Mouse (Mus musculus): ENCODE measurements at regions not wholly inside any gene's neighbourhood (a gene's known extent, or its start where the extent isn't known, plus 50 kb on each side); places are given as distances from the start of the nearest gene placed in this dataset.

DNA sequence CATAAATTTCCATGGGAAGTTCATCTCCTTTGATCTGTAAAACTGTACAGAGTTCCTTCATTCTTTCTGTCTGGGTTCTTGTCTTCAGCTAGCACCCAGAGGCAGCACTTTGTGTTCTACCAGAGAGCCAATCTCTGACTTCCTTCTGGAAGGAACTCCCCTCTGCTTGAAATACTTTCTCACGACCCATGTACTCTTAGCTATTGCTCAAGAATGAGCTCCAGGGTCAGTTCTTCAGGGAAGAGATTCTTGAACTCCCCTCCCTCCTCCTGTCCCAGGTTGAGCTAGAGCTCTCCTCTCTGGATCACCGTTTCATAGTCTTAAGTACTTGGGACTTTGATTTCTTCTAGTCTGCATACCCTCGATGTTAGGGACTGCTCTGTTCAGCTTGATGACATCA lies 311.8 kb downstream of the Foxo1 start:
- ATAC-seq (ENCODE audit: extremely low read depth, insufficient number of reproducible peaks, low FRiP score, poor library complexity, severe bottlenecking) = no peak

DNA sequence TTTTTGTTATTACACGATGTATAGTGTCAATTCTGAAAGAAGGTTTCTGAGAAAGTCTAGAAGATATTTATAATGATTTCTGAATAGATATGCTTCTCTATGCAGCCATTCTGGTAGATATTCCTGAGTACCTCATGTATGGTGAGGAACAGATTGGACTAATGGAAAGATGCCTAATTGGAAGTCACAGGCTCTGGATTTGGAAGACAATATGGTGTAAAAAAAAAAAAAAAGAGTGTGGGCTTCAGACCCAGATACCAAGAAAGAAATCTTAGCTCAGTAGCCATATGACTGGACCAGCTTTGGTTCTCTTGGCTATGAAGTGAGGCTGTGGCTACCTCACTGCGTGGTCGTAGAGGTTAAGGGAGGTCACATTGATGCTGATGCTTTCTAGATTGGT lies 311.0 kb downstream of the Foxo1 start:
- no peak for ATAC-seq (ENCODE audit: extremely low read depth, insufficient number of reproducible peaks, low FRiP score, poor library complexity, severe bottlenecking)

DNA sequence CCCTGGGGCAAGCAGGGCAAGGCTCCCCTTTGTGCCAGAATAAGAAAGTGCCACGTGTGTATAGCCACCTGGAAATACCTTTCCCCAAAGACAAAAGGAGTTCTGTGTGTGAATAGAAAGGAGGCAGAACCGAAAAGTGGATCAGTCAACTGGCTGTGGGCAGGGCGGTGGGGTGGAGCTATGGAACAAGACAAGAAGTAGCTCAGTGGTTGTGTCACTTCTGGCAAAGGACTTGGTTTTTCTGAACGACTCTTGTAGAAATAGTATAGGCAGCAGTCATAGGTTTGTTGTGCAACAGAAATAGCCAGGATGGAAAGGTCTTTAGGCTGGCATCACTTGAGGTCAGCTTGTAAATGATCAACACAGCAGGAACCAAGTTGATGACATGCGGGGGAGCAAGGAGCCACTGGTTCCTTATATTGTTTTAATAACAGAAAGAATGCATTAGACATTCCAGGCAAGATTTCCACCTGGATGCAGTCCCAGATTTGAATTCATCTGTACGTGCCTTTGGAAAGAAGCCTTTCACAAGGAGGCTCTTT lies 308.6 kb downstream of the Foxo1 start:
- ATAC-seq (ENCODE audit: extremely low read depth, insufficient number of reproducible peaks, low FRiP score, poor library complexity, severe bottlenecking) = no peak

- no peak for ATAC-seq (ENCODE audit: extremely low read depth, insufficient number of reproducible peaks, low FRiP score, poor library complexity, severe bottlenecking)
Measured at GRCm38 (mm10) chr3:52575237-52575798, 307.2 kb downstream of the Foxo1 start.

GRCm38 (mm10) chr3:52574341-52574740 lies 306.2 kb downstream of the Foxo1 start:
- no peak for ATAC-seq (ENCODE audit: extremely low read depth, insufficient number of reproducible peaks, low FRiP score, poor library complexity, severe bottlenecking)

GRCm38 (mm10) chr3:52573806-52574205 lies 305.7 kb downstream of the Foxo1 start:
- ATAC-seq (ENCODE audit: extremely low read depth, insufficient number of reproducible peaks, low FRiP score, poor library complexity, severe bottlenecking) = no peak

GRCm38 (mm10) chr3:52572514-52573485 lies 304.7 kb downstream of the Foxo1 start:
- peak; percentile 50 for ATAC-seq (ENCODE audit: extremely low read depth, insufficient number of reproducible peaks, low FRiP score, poor library complexity, severe bottlenecking)

- ATAC-seq (ENCODE audit: extremely low read depth, insufficient number of reproducible peaks, low FRiP score, poor library complexity, severe bottlenecking) = peak; percentile 65
Measured at GRCm38 (mm10) chr3:52567606-52568372, 299.7 kb downstream of the Foxo1 start.

DNA sequence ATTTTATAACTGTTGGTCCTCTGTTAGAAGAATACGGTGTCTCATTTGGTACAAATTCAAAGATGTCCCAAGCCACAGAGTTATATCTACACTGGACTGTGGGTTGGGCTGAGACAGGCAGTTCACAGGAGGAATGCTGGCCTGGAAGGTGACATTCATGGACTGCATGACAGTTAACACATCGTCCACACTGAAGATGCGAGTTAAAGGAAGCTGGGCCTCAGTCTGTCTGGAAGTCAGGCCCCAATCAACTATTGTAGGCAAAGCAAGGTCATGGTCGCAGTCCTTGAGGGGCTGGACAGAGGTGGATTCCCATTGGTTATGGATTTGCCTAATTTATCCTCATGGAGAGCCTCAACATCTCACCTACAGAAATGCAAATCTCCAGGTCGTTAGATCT lies 295.5 kb downstream of the Foxo1 start:
- no peak for ATAC-seq (ENCODE audit: extremely low read depth, insufficient number of reproducible peaks, low FRiP score, poor library complexity, severe bottlenecking)

DNA sequence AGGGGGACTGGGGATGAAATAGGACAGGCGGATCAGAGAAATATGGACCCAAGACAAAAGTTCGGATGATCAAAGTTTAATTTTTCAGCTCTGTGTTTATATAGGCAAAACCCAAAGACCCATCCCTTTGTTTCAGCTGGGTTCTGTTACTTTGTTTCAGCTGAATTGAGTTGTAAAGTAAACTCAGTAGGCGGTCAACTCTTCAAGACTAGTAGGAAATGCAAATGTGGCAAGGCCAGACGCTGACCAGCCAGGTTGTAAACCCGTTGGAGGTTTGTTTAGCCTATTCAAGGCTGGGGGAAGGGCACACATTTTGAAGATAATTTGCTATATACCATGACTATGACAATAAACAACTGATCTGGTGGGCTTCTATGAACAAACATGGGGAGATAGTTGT lies 294.7 kb downstream of the Foxo1 start:
- ATAC-seq (ENCODE audit: extremely low read depth, insufficient number of reproducible peaks, low FRiP score, poor library complexity, severe bottlenecking) = no peak

DNA sequence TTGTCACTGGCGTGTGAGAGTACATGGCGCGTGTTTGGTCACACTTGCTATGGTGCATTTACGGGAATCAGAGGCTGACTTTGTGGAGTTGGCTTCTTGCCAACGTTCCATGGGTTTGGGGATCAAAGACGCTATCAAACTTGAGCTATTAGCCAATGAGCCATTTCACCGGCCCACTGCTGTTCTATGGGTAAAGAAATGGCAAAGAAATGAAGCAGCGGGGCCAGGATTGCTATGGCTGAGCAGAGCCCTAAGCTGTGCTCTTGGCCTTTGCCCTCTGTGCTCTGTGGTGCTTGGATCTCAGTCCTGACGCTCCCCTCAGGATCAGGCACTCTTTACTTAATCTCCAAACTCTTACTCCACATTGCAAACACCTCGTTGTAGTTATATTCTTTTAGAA lies 291.3 kb downstream of the Foxo1 start:
- ATAC-seq (ENCODE audit: extremely low read depth, insufficient number of reproducible peaks, low FRiP score, poor library complexity, severe bottlenecking) = no peak

DNA sequence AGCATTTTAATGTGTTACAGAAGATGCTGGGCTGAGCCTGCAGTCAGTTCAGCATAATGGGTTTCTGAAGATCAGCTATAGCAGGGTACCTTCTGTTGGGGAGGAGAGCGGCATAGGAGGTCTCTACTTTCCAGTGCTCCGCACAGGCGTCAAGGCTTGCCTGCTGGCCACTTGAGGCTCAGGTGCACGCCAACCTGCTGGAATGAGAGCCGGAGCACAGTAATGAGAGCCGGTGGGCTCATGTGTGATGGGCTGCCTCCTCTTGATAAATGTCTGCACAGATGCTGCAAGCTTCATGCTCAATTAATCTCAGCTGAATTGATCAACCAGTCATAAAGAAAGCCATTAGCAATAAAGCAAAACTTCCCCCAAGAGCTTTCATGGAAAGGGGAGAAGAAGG lies 290.6 kb downstream of the Foxo1 start:
- no peak for ATAC-seq (ENCODE audit: extremely low read depth, insufficient number of reproducible peaks, low FRiP score, poor library complexity, severe bottlenecking)

- no peak for ATAC-seq (ENCODE audit: extremely low read depth, insufficient number of reproducible peaks, low FRiP score, poor library complexity, severe bottlenecking)
Measured at GRCm38 (mm10) chr3:52557296-52557695, 289.2 kb downstream of the Foxo1 start.

DNA sequence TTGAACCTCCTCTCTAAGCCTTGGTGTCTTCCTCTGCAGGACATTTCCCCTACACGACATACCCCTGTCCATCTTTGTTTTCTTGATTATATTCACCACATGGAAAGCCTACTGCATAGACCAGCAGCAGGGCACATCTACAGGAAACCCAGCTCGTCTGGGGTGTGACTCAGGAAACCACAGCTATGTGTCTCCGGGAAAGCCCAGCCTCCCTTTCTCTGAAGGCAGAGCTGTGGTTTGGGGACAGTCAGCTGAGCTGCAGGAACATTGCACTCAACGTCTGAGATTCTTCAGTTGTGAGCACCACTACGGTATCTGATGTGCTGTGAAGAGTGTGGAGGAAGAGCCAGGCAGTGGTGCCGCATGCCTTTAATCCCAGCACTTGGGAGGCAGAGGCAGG lies 286.9 kb downstream of the Foxo1 start:
- ATAC-seq (ENCODE audit: extremely low read depth, insufficient number of reproducible peaks, low FRiP score, poor library complexity, severe bottlenecking) = peak; percentile 64; the same call in 1 of the 2 replicates

DNA sequence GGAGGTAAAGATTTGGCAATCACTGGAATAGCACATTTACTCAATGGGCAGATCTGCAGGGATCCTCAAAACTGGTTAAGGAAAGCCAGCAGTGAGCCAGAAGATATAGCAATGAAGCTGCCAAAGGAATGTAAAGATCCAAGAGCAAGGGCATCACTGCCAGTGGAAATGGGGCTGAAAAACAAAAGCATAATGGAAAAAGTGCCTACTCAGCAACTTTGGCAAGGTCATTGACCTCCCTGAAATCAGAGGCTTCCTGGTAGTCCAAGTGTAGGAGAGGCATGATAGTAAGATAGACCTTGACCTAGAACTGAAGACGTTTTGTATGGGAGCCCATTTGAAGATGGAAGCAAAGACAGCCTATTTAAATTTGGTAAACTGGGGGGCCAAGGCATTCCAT lies 286.4 kb downstream of the Foxo1 start:
- no peak for ATAC-seq (ENCODE audit: extremely low read depth, insufficient number of reproducible peaks, low FRiP score, poor library complexity, severe bottlenecking)

DNA sequence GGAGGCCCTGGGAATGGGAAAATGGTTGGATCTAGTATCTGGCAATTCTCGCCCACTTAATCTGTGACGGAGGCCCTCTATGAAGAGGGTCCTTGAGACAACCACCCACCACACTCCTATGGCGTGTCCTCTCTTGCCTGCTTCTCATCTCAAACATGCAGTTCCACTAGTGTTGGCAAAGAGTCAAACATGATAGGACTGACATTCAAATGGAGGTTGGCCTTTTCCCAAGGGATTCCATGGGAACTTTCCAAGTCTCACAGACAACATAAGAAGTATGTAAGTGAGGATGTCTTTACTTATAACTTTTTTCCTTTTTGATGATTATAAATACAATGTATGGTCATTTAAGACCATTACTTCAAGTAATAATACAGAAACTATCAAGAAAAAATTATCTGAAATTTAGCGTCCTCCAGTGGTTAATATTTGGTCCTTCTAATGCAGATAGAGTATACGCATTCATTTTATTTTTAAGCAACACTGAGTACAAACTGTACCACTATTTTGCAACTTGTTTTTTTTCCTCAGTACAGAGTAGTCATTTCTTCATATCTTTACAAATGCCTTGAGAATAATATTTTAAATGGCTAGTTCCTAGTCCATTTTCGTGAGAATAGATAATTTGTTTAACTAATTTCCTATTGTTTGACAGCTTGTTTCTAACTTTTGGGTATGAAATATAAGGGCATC lies 280.2 kb downstream of the Foxo1 start:
- no peak for ATAC-seq (ENCODE audit: extremely low read depth, insufficient number of reproducible peaks, low FRiP score, poor library complexity, severe bottlenecking)

DNA sequence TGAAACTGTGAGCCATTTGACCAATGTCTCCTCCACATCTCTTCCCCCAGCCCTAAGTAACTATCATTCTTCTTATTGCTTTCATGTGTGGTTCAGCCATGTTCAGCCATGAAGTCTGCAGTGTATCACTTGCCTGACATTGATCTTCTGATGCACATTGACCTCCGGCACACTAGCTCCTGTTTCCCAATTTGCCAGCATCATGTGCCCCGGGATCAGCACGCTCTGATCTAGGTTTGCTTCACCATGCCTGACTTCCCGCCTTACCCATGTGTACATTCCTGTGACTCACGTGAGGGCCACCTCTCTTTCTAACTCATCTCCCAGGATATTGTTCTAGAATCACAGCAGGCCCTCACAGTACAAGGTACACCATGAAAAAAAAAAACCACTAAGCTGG lies 277.9 kb downstream of the Foxo1 start:
- ATAC-seq (ENCODE audit: extremely low read depth, insufficient number of reproducible peaks, low FRiP score, poor library complexity, severe bottlenecking) = no peak

DNA sequence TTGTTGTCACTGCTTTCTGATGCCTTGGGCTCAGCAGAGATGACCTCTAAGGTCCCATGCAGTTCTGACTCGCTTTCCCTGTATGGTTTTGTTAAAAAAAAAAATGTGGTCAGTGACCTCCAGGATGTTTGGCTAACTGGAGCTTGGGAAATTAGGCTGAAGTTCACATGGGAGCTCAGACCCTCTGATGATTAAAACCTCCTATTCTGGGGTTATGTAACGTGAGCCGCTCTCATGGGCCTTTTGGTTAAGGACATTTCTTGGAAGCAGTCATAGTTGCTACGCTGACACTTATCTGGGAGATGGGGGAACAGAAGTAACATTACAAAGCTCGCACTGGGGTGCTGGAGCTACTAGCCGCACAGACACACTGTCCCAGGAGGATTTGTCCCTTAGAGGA lies 274.9 kb downstream of the Foxo1 start:
- no peak for ATAC-seq (ENCODE audit: extremely low read depth, insufficient number of reproducible peaks, low FRiP score, poor library complexity, severe bottlenecking)

GRCm38 (mm10) chr3:52540862-52541380 lies 272.8 kb downstream of the Foxo1 start:
- no peak for ATAC-seq (ENCODE audit: extremely low read depth, insufficient number of reproducible peaks, low FRiP score, poor library complexity, severe bottlenecking)
